Mouse (Mus musculus): Measurements from ENCODE around the gene Mall. TPM values are rescaled to one million over a fixed set of nuclear protein-coding genes. Genes with fewer than 3 reads are reported as not detected.
A peak's percentile ranks its signal among the peaks of the same experiment; 100 is the strongest.

Gene Mall
- polyA plus RNA-seq, 1 experiment from 2014 or later: 24.9 TPM

DNA sequence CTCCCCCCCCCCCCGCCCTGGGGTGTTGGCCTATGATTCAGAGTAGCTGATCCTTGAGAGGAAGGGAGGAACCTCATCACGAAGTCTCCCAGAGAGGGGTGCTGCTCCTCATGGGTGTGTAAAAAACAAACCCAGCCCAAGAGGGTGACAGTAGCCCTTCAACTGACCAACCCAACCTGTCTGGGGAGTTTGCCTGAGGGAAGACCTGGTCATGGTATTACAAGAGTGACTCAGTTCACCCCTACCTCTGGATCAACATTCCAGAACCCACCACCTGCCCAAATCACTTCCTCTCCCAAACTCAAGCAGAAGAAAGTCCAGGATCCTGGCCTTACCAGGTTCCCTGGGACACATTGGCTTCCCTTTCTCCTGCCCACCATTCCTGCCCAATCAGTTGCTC lies 67.0 kb downstream of the Mall start:
- Histone ChIP-seq H3K36me3 (no peaks in the 10 kb centered on the region), H3K4me2 (no peak overlapping the region), H3K27me3 (replicated peaks) (peaks cover 2% of the 10 kb centered on the region), H3K4me1 (no peaks in the 10 kb centered on the region), H3K9me3 (no peaks in the 10 kb centered on the region), H3K4me3 (replicated peaks) (no peak overlapping the region), H3K9ac (no peak overlapping the region), H3K27ac (no peak overlapping the region)
- no peak for ATAC-seq (ENCODE audit: insufficient read depth, low FRiP score, low read depth)
- 27% methylated on average over 2 of the region's 2 CpGs for WGBS

DNA sequence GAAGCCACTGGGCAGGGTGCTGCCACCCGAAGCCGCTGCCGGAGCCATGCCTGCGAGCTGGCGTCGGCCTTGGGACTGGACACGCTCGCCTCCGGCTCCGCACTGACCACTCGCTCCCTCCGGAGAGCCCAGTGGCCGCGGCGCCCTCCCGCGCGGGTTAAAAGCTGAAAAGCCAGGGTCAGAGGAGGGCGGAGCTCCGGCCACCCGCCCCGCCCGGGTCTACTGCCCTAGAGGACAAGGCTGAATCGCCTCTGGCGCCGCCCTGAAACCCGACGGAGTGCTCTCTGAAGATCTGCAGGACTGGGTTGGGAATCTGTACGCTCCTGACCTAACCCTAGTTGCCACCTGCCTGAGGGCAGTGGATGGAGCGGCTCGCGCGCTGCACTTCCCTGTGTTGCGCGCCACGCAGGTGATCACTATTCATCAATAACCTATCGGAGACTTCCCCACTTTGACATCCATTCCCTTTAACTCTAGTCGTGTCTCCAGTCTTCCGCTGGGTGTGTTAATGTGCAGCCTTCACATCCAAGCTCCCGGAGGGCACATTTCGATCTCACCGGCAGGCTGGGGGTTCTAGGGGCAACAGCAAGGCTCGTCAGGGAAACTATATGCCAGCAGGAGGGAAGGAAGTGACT lies 73.5 kb downstream of the Mall start, which contains the start of gene Mal:
Mal (minus strand) TSS at position 610 of the 635 bp plus-strand sequence.
- Histone ChIP-seq H3K4me3 (replicated peaks) (peak within 1 kb of the TSS; percentile 45), H3K27me3 (replicated peaks) (peaks cover 44% of the 10 kb centered on the region), H3K4me1 (peaks cover 8% of the 10 kb centered on the region; the same call in 1 of the 2 replicates), H3K9ac (peak within 1 kb of the TSS; percentile 16; the same call in 1 of the 2 replicates), H3K36me3 (no peaks in the 10 kb centered on the region), H3K4me2 (peak within 1 kb of the TSS; percentile 89), H3K9me3 (no peaks in the 10 kb centered on the region), H3K27ac (no peak within 1 kb of the TSS)
- 1% methylated on average over 43 of the region's 43 CpGs for WGBS
- ATAC-seq (ENCODE audit: insufficient read depth, low FRiP score, low read depth): no peak

DNA sequence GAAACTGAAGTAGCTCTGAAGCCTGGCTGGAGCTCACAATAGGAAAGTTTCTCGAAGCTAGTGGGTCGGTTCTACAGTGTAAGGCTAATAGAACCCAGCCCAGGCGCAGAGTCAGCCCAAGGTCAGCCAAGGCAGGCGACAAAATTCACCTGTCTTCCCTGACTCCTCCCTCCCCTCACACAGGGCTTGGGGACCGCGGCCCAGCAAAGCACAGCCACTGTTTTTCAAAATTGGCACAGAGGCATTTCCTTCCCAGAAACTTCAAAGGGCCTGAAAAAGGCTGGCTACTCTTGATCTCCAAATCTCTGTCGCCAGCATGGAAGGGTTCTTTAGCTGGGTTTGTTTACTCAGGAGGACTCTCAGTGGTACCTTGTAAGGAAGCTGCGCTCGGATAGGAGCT lies 74.3 kb downstream of the Mall start:
- Histone ChIP-seq H3K4me3 (replicated peaks) (peak overlapping the region; percentile 45), H3K4me1 (peaks cover 8% of the 10 kb centered on the region; the same call in 1 of the 2 replicates), H3K9ac (no peak overlapping the region), H3K36me3 (no peaks in the 10 kb centered on the region), H3K27ac (no peak overlapping the region), H3K4me2 (peak overlapping the region; percentile 89), H3K27me3 (replicated peaks) (peaks cover 44% of the 10 kb centered on the region), H3K9me3 (no peaks in the 10 kb centered on the region)
- ATAC-seq (ENCODE audit: insufficient read depth, low FRiP score, low read depth): no peak
- 6% methylated on average over 9 of the region's 9 CpGs for WGBS

DNA sequence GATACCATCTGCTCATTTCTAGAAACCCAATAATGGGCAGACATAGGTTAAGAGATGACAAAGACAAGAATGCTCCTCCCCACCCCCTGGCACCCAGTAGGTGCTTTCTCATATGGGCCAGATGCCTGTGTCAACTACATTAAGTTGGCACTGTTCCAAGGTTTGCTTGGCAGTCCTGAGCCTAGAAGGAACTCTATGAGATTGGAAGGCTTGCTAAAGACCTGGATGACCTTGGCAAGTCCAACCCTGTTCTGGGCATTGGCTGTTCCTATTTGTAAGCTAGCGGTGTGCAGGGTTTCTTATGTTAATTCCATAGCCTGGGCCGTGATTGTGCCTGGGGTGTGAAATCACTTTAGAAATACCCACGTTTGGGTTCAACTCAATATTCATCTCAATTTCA lies 74.9 kb downstream of the Mall start:
- Histone ChIP-seq H3K4me3 (replicated peaks) (no peak overlapping the region), H3K27me3 (replicated peaks) (peaks cover 44% of the 10 kb centered on the region), H3K27ac (no peak overlapping the region), H3K36me3 (no peaks in the 10 kb centered on the region), H3K4me2 (0 out of 2 replicates have a peak overlapping the region, but pooled peaks have one; percentile 89), H3K9me3 (no peaks in the 10 kb centered on the region), H3K9ac (no peak overlapping the region), H3K4me1 (peaks cover 8% of the 10 kb centered on the region; the same call in 1 of the 2 replicates)
- no peak for ATAC-seq (ENCODE audit: insufficient read depth, low FRiP score, low read depth)
- 58% methylated on average over 3 of the region's 3 CpGs for WGBS

Other genes with a start within 250 kb of the Mall start
- gene Kcnip3, start 207.8 kb downstream of the Mall start, polyA plus RNA-seq (2015; fragmentation: Nextera tagmentation; extraction: Ambion mirVana): 2.5 and 3.0 TPM in 2 replicates
- 10.4 and 11.4 TPM in 2 replicates for gene Prom2, start 188.5 kb downstream of the Mall start, polyA plus RNA-seq (2015; fragmentation: Nextera tagmentation; extraction: Ambion mirVana)
- 4.0 and 4.3 TPM in 2 replicates for gene Zfp661, start 142.8 kb downstream of the Mall start, polyA plus RNA-seq (2015; fragmentation: Nextera tagmentation; extraction: Ambion mirVana)
- 127 and 136 TPM in 2 replicates for gene Mrps5, start 142.7 kb downstream of the Mall start, polyA plus RNA-seq (2015; fragmentation: Nextera tagmentation; extraction: Ambion mirVana)
- 26.4 and 62.1 TPM in 2 replicates for gene Mal, start 73.2 kb downstream of the Mall start, polyA plus RNA-seq (2015; fragmentation: Nextera tagmentation; extraction: Ambion mirVana)
- gene Nphp1, start 59.0 kb upstream of the Mall start, polyA plus RNA-seq (2015; fragmentation: Nextera tagmentation; extraction: Ambion mirVana): 24.9 and 25.0 TPM in 2 replicates
- gene Mtln, start 62.6 kb upstream of the Mall start, polyA plus RNA-seq (2015; fragmentation: Nextera tagmentation; extraction: Ambion mirVana): 39.1 and 43.5 TPM in 2 replicates
- 36.9 and 45.5 TPM in 2 replicates for gene Bub1, start 101.9 kb upstream of the Mall start, polyA plus RNA-seq (2015; fragmentation: Nextera tagmentation; extraction: Ambion mirVana)
- gene Acoxl, start 108.9 kb upstream of the Mall start, polyA plus RNA-seq (2015; fragmentation: Nextera tagmentation; extraction: Ambion mirVana): 0.19 and 0.22 TPM in 2 replicates

Data from stomach, embryonic 15.5 days (tissue).